Mouse (Mus musculus): ENCODE data around the gene Drap1. TPM values are rescaled to one million over a fixed set of nuclear protein-coding genes. Genes with fewer than 3 reads are reported as not detected.
A peak's percentile ranks its signal among the peaks of the same experiment; 100 is the strongest.

The Drap1 gene
- polyA plus RNA-seq, 1 experiment from 2014 or later, result 203 TPM

DNA sequence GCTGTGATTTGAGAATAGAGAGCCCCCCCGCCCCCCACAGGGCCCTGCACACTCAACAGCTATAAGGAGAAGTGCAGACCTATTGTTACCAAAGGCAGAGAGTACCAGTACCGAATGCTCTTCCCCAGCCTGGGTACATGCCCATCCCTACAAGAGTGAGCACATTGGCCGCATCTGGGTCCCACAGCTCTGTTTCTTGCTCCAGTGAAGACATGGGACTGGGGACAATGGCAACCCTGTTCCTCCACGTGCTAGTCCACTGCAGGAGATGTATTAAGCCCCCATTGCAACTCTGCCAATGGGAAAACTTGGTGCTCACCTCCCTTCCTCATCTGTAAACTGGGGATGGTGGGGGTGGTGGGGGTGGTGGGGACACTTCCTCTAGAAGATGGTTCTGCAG is 10.9 kb downstream of the Drap1 start:
- ATAC-seq (ENCODE audit: low FRiP score, low TSS enrichment), result no peak
- Histone ChIP-seq H3K9me3 (ENCODE audit: control insufficient read depth, low read length) (no peaks in the 10 kb centered on the region), H3K4me1 (replicated peaks; ENCODE audit: control insufficient read depth, insufficient read depth) (no peaks in the 10 kb centered on the region), H3K4me2 (replicated peaks; ENCODE audit: low read depth) (no peak overlapping the region), H3K4me3 (ENCODE audit: low read depth, low read length) (no peak overlapping the region), H3K27me3 (ENCODE audit: control insufficient read depth, insufficient read depth, low read length) (no peaks in the 10 kb centered on the region), H3K27ac (replicated peaks) (no peak overlapping the region), H3K36me3 (ENCODE audit: control insufficient read depth, insufficient read depth, low read length) (peaks cover 1% of the 10 kb centered on the region; the same call in 1 of the 2 replicates), H3K9ac (ENCODE audit: low read length) (no peak overlapping the region)
- no peak for DNase-seq (ENCODE audit: low spot score)
- WGBS, result 73% methylated on average over 4 of the region's 4 CpGs
- no peak for TF ChIP-seq EP300 (optimal IDR thresholded peaks at IDR 0.05)
- no peak for TF ChIP-seq CTCF (IDR thresholded peaks at IDR 0.05; ENCODE audit: low read depth)

DNA sequence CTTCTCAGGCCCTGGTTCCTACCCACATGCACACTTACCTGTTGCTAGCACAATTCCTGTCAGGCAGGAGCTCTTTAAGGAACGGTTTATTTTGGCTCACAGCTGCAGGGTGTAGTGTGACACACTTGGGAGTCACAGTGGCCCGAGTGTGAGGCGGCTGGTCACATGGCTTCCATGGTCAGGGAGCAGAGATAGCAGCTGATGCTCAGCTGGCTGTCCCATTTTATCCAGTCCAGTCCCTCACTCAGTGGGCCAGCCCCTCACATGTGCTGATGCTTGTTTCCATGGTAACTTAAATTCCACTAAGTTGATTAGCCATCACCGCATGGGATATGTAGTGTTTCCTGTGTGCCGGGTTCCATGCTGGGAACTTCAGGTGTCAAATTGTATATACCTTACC is 12.8 kb downstream of the Drap1 start:
- Histone ChIP-seq H3K27ac (replicated peaks) (no peak overlapping the region), H3K36me3 (ENCODE audit: control insufficient read depth, insufficient read depth, low read length) (peaks cover 2% of the 10 kb centered on the region; the same call in 1 of the 2 replicates), H3K4me2 (replicated peaks; ENCODE audit: low read depth) (no peak overlapping the region), H3K9me3 (ENCODE audit: control insufficient read depth, low read length) (no peaks in the 10 kb centered on the region), H3K27me3 (ENCODE audit: control insufficient read depth, insufficient read depth, low read length) (no peaks in the 10 kb centered on the region), H3K9ac (ENCODE audit: low read length) (no peak overlapping the region), H3K4me3 (ENCODE audit: low read depth, low read length) (no peak overlapping the region), H3K4me1 (replicated peaks; ENCODE audit: control insufficient read depth, insufficient read depth) (no peaks in the 10 kb centered on the region)
- ATAC-seq (ENCODE audit: low FRiP score, low TSS enrichment) (no peak), DNase-seq (ENCODE audit: low spot score) (no peak)
- TF ChIP-seq CTCF (IDR thresholded peaks at IDR 0.05; ENCODE audit: low read depth), result no peak
- TF ChIP-seq EP300 (optimal IDR thresholded peaks at IDR 0.05), result no peak
- 60% methylated on average over 5 of the region's 5 CpGs for WGBS

DNA sequence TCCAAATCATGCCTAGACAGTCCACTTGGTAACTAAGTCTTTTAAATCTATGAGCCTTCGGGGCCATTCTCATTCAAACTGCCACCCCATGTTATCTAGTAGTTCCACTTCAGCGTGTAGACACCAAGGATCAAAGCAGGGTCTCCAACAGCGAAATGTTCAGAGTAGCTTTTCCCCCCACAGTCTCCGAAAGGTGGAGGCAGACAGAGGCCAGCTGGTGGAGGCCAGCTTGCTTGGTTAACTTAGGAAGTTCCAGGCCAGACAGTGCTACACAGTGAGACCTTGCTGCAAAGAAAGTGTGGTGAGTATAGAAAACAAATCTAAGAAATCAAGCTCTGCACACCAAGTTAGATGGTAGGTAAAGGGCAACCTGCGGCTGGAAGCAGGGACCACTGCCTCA is 14.1 kb downstream of the Drap1 start:
- H3K9ac ChIP-seq (ENCODE audit: low read length), result no peak overlapping the region
- H3K36me3 ChIP-seq (ENCODE audit: control insufficient read depth, insufficient read depth, low read length), result peaks cover 2% of the 10 kb centered on the region; the same call in 1 of the 2 replicates
- no peaks in the 10 kb centered on the region for H3K4me1 ChIP-seq (replicated peaks; ENCODE audit: control insufficient read depth, insufficient read depth)
- TF ChIP-seq CTCF (IDR thresholded peaks at IDR 0.05; ENCODE audit: low read depth) (no peak), EP300 (optimal IDR thresholded peaks at IDR 0.05) (no peak)
- no peak overlapping the region for H3K4me3 ChIP-seq (ENCODE audit: low read depth, low read length)
- WGBS, result 88% methylated on average over 5 of the region's 5 CpGs
- no peak for ATAC-seq (ENCODE audit: low FRiP score, low TSS enrichment)
- H3K27me3 ChIP-seq (ENCODE audit: control insufficient read depth, insufficient read depth, low read length), result no peaks in the 10 kb centered on the region
- no peak for DNase-seq (ENCODE audit: low spot score)
- no peak overlapping the region for H3K27ac ChIP-seq (replicated peaks)
- H3K9me3 ChIP-seq (ENCODE audit: control insufficient read depth, low read length), result no peaks in the 10 kb centered on the region
- H3K4me2 ChIP-seq (replicated peaks; ENCODE audit: low read depth), result no peak overlapping the region

DNA sequence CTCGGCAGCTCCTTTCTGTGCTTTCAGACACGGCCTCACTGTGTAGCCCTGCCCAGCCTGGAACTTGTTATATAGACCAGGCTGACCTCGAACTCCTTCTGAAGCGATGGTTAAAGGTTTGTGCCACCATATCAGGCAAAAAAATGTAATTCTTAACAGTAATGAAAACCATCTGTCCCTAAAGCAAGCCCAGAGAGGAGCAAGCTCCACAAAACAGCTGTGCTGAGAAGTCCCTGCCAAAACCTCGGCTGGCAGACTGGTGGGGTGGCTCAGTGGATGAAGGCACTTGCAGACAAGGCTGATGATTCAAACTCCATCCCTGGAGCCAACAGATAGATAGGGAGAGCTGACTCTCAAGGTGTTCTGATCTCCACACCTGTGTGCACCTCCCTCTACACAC is 15.7 kb downstream of the Drap1 start:
- 54% methylated on average over 5 of the region's 5 CpGs for WGBS
- peaks cover 2% of the 10 kb centered on the region; the same call in 1 of the 2 replicates for H3K36me3 ChIP-seq (ENCODE audit: control insufficient read depth, insufficient read depth, low read length)
- no peak for ATAC-seq (ENCODE audit: low FRiP score, low TSS enrichment)
- no peaks in the 10 kb centered on the region for H3K4me1 ChIP-seq (replicated peaks; ENCODE audit: control insufficient read depth, insufficient read depth)
- no peak overlapping the region for H3K4me2 ChIP-seq (replicated peaks; ENCODE audit: low read depth)
- TF ChIP-seq EP300 (optimal IDR thresholded peaks at IDR 0.05) (no peak), CTCF (IDR thresholded peaks at IDR 0.05; ENCODE audit: low read depth) (no peak)
- no peaks in the 10 kb centered on the region for H3K9me3 ChIP-seq (ENCODE audit: control insufficient read depth, low read length)
- H3K4me3 ChIP-seq (ENCODE audit: low read depth, low read length), result no peak overlapping the region
- no peak overlapping the region; the same call in 1 of the 2 replicates for H3K27ac ChIP-seq (replicated peaks)
- H3K9ac ChIP-seq (ENCODE audit: low read length), result no peak overlapping the region
- DNase-seq (ENCODE audit: low spot score), result no peak
- H3K27me3 ChIP-seq (ENCODE audit: control insufficient read depth, insufficient read depth, low read length), result no peaks in the 10 kb centered on the region

DNA sequence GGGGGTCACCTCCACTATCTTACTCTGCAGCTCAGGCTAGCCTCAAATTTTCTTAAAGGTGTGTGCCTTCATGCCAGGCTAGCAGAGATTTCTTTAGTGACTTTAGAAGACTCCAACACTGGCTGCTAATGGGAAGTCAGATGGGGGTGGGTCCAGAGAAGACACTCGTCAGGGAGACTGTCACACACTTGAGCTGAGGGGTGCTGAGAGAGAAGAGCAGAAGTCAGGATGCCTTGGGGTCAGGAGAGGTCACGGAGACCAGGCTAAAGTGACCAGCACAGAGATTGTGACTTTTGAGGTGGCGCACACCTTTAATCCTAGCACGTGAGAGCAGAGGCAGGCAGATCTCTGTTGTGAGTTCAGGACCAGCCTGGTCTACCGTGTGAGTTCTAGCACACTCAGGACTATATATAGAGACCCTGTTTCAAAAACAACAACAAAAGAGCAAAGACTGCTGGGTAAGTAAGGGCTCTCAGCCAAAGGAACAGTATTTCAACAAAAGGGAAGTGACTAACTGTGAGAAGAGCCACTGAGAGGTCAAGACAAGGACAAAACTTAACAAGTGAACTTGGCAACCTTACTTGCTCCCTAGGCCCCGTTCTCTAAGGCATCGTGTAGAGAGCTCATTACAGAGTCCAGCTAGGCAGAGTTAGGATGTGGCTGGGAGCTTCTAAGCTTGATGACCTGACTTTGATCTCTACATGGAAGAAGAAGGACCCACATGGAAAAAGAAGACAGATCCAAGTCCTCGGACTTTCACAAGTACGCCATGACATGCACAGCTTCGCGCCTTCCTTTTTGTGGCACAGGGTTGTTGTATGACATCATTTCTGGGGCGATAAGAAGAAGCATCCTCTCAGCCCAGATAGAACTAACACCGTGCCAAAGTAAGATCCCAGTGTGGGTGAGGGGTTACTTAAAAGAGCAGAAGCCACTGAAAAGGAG is 16.4 kb downstream of the Drap1 start:
- ATAC-seq (ENCODE audit: low FRiP score, low TSS enrichment) (no peak), DNase-seq (ENCODE audit: low spot score) (no peak)
- Histone ChIP-seq H3K4me1 (replicated peaks; ENCODE audit: control insufficient read depth, insufficient read depth) (no peaks in the 10 kb centered on the region), H3K36me3 (ENCODE audit: control insufficient read depth, insufficient read depth, low read length) (peaks cover 2% of the 10 kb centered on the region; the same call in 1 of the 2 replicates), H3K4me2 (replicated peaks; ENCODE audit: low read depth) (no peak overlapping the region), H3K9ac (ENCODE audit: low read length) (no peak overlapping the region), H3K4me3 (ENCODE audit: low read depth, low read length) (no peak overlapping the region), H3K9me3 (ENCODE audit: control insufficient read depth, low read length) (no peaks in the 10 kb centered on the region), H3K27me3 (ENCODE audit: control insufficient read depth, insufficient read depth, low read length) (no peaks in the 10 kb centered on the region), H3K27ac (replicated peaks) (no peak overlapping the region; the same call in 1 of the 2 replicates)
- TF ChIP-seq EP300 (optimal IDR thresholded peaks at IDR 0.05) (no peak), CTCF (IDR thresholded peaks at IDR 0.05; ENCODE audit: low read depth) (no peak)
- WGBS, result 80% methylated on average over 13 of the region's 13 CpGs

DNA sequence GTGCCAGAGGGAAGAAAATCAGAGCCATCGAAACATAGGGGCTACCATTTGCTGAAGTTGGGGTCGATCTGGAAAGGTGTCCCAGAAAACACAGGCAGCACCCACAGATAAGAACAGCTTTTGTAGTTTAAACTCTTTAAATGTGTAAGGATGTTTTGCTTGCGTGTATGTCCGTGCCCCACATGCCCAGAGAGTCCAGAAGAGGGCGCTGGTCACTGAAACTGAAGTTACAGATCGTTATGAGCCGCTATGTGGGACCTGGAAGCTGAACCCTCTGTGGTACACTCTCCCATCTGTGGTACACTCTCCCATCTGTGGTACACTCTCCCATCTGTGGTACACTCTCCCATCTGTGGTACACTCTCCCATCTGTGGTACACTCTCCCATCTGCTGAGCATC is 17.6 kb downstream of the Drap1 start:
- Histone ChIP-seq H3K9ac (ENCODE audit: low read length) (peak overlapping the region; percentile 88), H3K4me3 (ENCODE audit: low read depth, low read length) (peak overlapping the region; percentile 59), H3K36me3 (ENCODE audit: control insufficient read depth, insufficient read depth, low read length) (peaks cover 2% of the 10 kb centered on the region; the same call in 1 of the 2 replicates), H3K9me3 (ENCODE audit: control insufficient read depth, low read length) (no peaks in the 10 kb centered on the region), H3K4me1 (replicated peaks; ENCODE audit: control insufficient read depth, insufficient read depth) (no peaks in the 10 kb centered on the region), H3K4me2 (replicated peaks; ENCODE audit: low read depth) (peak overlapping the region; percentile 74), H3K27ac (replicated peaks) (peak overlapping the region; percentile 98), H3K27me3 (ENCODE audit: control insufficient read depth, insufficient read depth, low read length) (no peaks in the 10 kb centered on the region)
- TF ChIP-seq EP300 (optimal IDR thresholded peaks at IDR 0.05) (no peak), CTCF (IDR thresholded peaks at IDR 0.05; ENCODE audit: low read depth) (peak; percentile 81)
- WGBS, result 12% methylated on average over 7 of the region's 7 CpGs
- DNase-seq (ENCODE audit: low spot score) (peak; percentile 77), ATAC-seq (ENCODE audit: low FRiP score, low TSS enrichment) (peak; percentile 69)

Measured in stomach, postnatal 0 days (tissue).